Mouse (Mus musculus) ES-Bruce4 (cell line): ENCODE measurements around the gene Fig4. TPM values are rescaled to one million over a fixed set of nuclear protein-coding genes. Genes with fewer than 3 reads are reported as not detected.

Source experiments
- H3K27ac ChIP-seq: 2 replicates; pipeline ENCODE4 v1.5.1; 2012; ENCODE audit warnings: low read length, inconsistent platforms; ENCODE audit not compliant: insufficient read depth
- H3K27me3 ChIP-seq: 2 replicates; pipeline ENCODE4 v1.6.1; 2012; ENCODE audit warnings: mild to moderate bottlenecking, low read length, inconsistent platforms; ENCODE audit not compliant: control insufficient read depth, poor library complexity, insufficient read depth, severe bottlenecking
- H3K36me3 ChIP-seq: 2 replicates; pipeline ENCODE4 v1.6.1; 2012; ENCODE audit warnings: inconsistent platforms, mild to moderate bottlenecking, low read length, moderate library complexity; ENCODE audit not compliant: control insufficient read depth, poor library complexity, insufficient read depth, severe bottlenecking
- H3K4me1 ChIP-seq: one replicate; pipeline ENCODE4 v1.8.1; 2011; ENCODE audit warnings: low read length; ENCODE audit not compliant: control insufficient read depth, insufficient read depth
- H3K4me3 ChIP-seq: 2 replicates; pipeline ENCODE4 v1.5.1; 2011; ENCODE audit warnings: low read depth, mild to moderate bottlenecking, low read length
- H3K9ac ChIP-seq: 2 replicates; pipeline ENCODE4 v1.6.1; 2012; ENCODE audit warnings: low read depth, mild to moderate bottlenecking, inconsistent platforms; ENCODE audit not compliant: poor library complexity, severe bottlenecking
- H3K9me3 ChIP-seq: replicated peaks from 2 replicates; pipeline ENCODE4 v1.6.1; 2012; ENCODE audit warnings: mild to moderate bottlenecking, low read length, inconsistent platforms; ENCODE audit not compliant: control insufficient read depth, poor library complexity, insufficient read depth, severe bottlenecking
- CTCF ChIP-seq: IDR thresholded peaks from one replicate; pipeline ENCODE4 v1.8.1; 2011; ENCODE audit warnings: low read depth, low read length
- EP300 ChIP-seq: IDR thresholded peaks from 2 replicates; pipeline ENCODE4 v1.6.1; 2011; ENCODE audit warnings: low read depth, low read length; ENCODE audit not compliant: insufficient read depth
- POLR2A ChIP-seq: IDR thresholded peaks from one replicate; pipeline ENCODE4 v1.8.1; 2011; ENCODE audit warnings: low read length; ENCODE audit not compliant: insufficient read depth
- polyA plus RNA-seq: library from polyadenylated mRNA; stranded (reverse); fragments of >200 nt; gene quantifications from 2 replicates; pipeline ENCODE4 v1.2.4, GENCODE M21; 2011; ENCODE audit warnings: low read depth; ENCODE audit not compliant: missing spikeins, insufficient read depth, insufficient read length

Gene Fig4
- polyA plus RNA-seq, 1 experiment = 23.6 TPM

GRCm38 (mm10) chr10:41303639-41304444, 782 bp upstream of the Fig4 start, which contains the start of gene Ak9:
TSS of gene Ak9 (plus strand) at chr10:41303980.
- Histone ChIP-seq H3K36me3 (no peaks in the 10 kb centered on the region), H3K4me1 (peaks cover 3% of the 10 kb centered on the region), H3K4me3 (peak within 1 kb of the TSS; percentile 72), H3K9ac (peak within 1 kb of the TSS; percentile 51), H3K9me3 (peaks cover 6% of the 10 kb centered on the region), H3K27ac (peak within 1 kb of the TSS; percentile 26; the same call in 1 of the 2 replicates), H3K27me3 (no peaks in the 10 kb centered on the region)
- TF ChIP-seq POLR2A (no peak), EP300 (no peak), CTCF (peak; percentile 9)

GRCm38 (mm10) chr10:41300161-41300560, 2.9 kb downstream of the Fig4 start:
- no peaks in the 10 kb centered on the region for H3K9me3 ChIP-seq
- H3K27ac ChIP-seq = no peak overlapping the region; the same call in 1 of the 2 replicates
- no peak overlapping the region for H3K4me3 ChIP-seq
- H3K36me3 ChIP-seq = no peaks in the 10 kb centered on the region
- no peak overlapping the region for H3K9ac ChIP-seq
- H3K27me3 ChIP-seq = no peaks in the 10 kb centered on the region
- peaks cover 4% of the 10 kb centered on the region for H3K4me1 ChIP-seq
- TF ChIP-seq CTCF (no peak), EP300 (no peak), POLR2A (no peak)

GRCm38 (mm10) chr10:41295145-41295544, 7.9 kb downstream of the Fig4 start:
- Histone ChIP-seq H3K9ac (no peak overlapping the region), H3K27ac (no peak overlapping the region), H3K4me3 (no peak overlapping the region), H3K9me3 (no peaks in the 10 kb centered on the region), H3K4me1 (peaks cover 5% of the 10 kb centered on the region), H3K36me3 (no peaks in the 10 kb centered on the region), H3K27me3 (no peaks in the 10 kb centered on the region)
- no peak for TF ChIP-seq EP300
- TF ChIP-seq POLR2A = no peak
- no peak for TF ChIP-seq CTCF

- H3K36me3 ChIP-seq = no peaks in the 10 kb centered on the region
- no peaks in the 10 kb centered on the region for H3K27me3 ChIP-seq
- H3K4me3 ChIP-seq = no peak overlapping the region
- no peaks in the 10 kb centered on the region for H3K9me3 ChIP-seq
- no peak overlapping the region for H3K9ac ChIP-seq
- H3K27ac ChIP-seq = no peak overlapping the region
- TF ChIP-seq CTCF = no peak
- TF ChIP-seq EP300 = no peak
- TF ChIP-seq POLR2A = no peak
- peaks cover 5% of the 10 kb centered on the region for H3K4me1 ChIP-seq
These were observed 8.3 kb downstream of the Fig4 start for GRCm38 (mm10) chr10:41294734-41295133.

DNA sequence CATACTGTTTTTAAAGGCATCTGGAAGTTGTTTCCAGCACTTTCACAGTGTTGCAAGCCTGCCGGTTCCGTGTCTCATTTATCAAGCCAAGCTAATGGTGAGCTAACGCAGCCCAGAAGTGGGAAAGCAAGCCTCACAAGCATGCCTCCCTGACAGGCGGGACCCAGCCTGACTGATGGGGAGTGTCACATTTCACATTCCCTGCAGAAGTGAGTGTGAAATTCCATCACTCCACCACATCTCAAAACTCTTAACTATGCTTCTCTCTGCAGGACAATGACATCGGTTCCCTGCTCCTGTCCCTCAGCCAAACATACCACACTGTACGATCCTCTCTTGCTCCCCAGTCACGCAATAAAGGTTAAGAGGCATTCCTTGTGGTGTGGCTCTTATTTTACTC, 10.0 kb downstream of the Fig4 start:
- Histone ChIP-seq H3K27me3 (no peaks in the 10 kb centered on the region), H3K36me3 (no peaks in the 10 kb centered on the region), H3K4me1 (peaks cover 5% of the 10 kb centered on the region), H3K27ac (no peak overlapping the region), H3K9me3 (no peaks in the 10 kb centered on the region), H3K4me3 (no peak overlapping the region), H3K9ac (no peak overlapping the region)
- no peak for TF ChIP-seq EP300

- H3K9me3 ChIP-seq = no peaks in the 10 kb centered on the region
- no peak overlapping the region for H3K4me3 ChIP-seq
These were observed 12.0 kb downstream of the Fig4 start for GRCm38 (mm10) chr10:41291021-41291420.

More at GRCm38 (mm10) chr10:41291021-41291420, 12.0 kb downstream of the Fig4 start:
- H3K36me3 ChIP-seq = no peaks in the 10 kb centered on the region
- H3K4me1 ChIP-seq = peaks cover 5% of the 10 kb centered on the region
- no peak overlapping the region for H3K9ac ChIP-seq
- no peaks in the 10 kb centered on the region for H3K27me3 ChIP-seq
- TF ChIP-seq POLR2A (no peak), CTCF (no peak), EP300 (no peak)
- no peak overlapping the region for H3K27ac ChIP-seq
